Mouse (Mus musculus) spleen, adult 12 weeks (tissue): Measurements from ENCODE around the gene Nelfe.
"Not testable (repeated sequence)": the region's sequence is repeated elsewhere in the genome, so short reads cannot be mapped to it uniquely, and the experiment has no call there.

ENCODE experiments used
- DNase-seq: peaks from one replicate; pipeline ENCODE4 v3.0.0; 2022; ENCODE audit warnings: low spot score

Gene Nelfe

DNA sequence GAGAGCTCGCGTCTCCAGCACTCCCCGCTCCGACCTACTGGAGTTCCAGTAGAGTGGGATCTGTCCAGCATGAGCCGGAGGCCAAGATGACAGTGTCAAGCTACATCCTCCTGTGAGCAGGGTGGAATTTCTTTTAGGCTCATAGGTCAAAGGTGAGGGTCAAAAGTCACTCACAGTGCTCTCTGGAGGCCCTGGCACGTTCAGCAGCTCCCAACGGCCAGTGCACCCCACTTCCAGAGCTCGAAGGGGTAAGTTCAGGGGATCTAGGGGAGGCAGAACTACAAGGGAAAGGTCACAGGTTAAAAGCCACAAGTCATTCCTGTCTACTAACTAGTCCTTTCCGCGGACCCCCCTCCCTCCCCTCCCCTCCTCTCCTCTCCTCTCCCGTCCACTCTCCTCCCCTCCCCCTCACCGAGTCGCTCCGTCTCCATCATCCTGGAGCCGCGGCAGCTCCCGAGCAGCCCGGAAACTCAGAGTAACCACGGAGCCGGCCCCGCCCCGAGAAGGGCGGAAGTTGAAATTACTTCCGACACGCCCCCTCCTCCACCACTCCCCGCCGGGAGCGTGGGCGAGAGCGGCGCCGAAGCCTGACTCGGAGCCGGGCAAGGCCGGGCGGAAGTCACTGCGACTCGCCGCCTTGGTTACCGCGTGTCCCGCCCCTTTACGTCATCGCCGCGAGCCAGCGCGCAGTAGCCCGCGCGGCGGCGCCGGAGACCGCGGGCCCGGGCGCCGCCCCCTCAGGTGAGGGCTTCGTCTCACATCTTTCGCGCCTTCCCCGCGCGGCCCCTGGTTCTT, at the start of gene Nelfe, which contains the start of gene Skiv2l:
TSS of gene Nelfe (plus strand) at position 670 of the 795 bp plus-strand sequence.
TSS of gene Skiv2l (minus strand) at position 489 of the 795 bp plus-strand sequence.
- DNase-seq: peak; percentile 97

DNA sequence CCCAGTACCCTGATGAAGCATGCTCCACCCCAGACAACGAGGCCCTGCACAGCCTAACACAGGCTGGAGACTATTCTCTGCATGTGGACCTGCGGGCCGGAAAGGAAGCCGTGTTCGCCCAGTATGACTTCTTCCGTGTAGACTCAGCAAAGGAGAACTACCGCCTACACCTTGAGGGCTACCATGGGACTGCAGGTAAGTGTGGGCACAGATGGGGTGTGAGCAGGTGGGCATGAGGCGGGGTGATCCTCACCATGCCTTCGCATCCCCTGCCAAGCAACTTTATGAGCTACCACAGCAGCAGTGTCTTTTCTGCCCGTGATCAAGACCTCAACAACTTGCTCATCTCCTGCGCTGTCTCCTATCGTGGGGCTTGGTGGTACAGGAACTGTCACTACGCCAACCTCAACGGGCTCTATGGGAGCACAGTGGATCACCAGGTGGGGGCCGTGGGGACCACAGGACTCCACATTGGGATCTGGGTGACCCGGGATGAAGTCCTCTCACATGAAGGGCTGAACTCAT, 49.3 kb upstream of the Nelfe start:
- DNase-seq: not testable (repeated sequence)

DNA sequence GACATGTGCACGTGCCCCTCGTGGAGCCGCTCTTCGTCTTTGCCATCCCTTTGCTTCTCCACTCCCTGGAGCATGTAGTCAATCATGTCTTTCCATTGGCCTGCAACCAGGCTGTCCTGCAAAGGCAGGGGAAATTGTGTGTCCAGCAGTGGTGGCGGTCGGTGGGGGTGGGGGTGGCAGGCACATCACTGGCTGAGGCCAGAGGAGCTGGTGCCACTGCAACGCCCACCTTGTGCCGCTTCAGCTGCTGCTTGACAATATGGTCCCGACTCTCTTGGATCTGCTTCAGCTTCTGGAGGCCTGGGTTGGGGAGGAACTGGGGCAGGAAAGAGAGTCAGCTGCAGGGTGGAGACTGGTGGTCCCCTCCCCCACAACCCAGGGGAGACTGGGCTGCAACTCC, 47.4 kb upstream of the Nelfe start:
- DNase-seq: not testable (repeated sequence)

DNA sequence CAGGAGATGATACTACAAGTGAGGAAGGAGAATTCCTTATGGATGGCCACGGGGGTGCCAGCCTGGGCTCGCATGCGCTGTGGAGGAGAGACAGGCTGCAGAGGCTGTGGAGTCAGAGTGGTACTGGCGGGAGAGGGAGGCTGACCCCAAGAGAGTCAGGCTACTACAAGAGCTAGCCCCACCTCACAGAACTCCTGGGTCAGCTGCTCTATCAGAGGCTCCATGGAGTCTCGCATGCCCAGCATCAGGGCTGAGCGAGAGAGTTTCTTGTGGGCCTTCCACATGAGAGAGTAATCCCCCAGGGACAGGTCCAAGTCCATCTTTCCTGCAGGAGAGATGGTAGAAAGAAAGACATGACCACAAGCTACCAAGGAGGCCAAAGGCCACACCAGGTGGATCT, 46.8 kb upstream of the Nelfe start:
- not testable (repeated sequence) for DNase-seq

DNA sequence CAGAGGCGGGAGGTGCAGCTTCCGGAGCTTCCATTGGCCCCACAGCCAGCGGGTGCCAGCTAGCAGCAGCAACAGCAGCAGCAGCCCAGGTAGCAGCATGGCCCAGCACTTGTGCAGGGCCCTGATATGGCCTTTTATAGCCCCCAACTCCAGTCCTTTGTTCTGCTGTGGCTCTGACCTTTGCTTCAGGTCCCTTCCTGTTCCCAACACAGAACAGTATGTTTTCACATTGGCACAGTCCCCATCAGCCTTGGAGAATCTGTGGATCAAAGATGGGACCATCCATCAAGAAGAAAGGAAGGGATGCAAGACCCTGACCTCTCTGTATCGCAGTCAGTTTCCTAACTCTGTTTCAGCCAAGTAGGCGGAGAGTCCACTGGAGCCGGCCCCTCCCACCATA, 45.9 kb upstream of the Nelfe start, which contains the start of gene Cyp21a1:
TSS of gene Cyp21a1 (minus strand) at position 261 of the 400 bp plus-strand sequence.
- not testable (repeated sequence) for DNase-seq

DNA sequence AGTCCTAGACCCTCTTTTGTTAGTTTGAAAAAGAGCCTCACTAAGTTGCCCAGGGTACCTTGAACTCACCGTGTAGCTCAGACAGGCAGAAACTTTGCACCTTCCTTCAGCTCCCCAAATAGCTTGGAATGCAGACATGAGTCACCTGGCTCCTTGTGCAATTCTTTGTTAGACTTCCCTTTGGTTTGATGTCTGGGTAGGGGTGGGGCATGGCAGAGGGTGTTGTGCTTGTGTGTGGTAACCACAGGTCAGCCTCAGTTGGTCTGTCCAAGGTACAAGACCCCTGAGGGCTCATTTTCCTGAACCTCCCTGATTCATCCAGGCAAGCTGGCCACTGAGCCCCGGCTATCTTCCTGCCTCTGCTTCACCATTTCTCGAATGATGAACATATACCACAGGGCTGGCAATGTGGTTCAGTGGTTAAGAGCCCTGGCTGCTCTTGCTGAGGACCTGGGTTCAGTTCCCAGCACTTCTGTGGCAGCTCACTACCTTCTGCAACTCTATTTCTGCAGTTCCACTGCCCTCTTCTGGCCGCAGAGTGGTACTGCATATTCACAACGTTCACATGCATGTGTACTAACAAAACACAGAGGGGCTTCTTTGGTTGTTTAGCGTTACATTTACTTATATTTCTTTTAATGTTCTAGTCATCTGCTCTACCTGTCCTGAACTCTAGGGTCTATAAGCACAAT, 45.2 kb upstream of the Nelfe start:
- no peak for DNase-seq

DNA sequence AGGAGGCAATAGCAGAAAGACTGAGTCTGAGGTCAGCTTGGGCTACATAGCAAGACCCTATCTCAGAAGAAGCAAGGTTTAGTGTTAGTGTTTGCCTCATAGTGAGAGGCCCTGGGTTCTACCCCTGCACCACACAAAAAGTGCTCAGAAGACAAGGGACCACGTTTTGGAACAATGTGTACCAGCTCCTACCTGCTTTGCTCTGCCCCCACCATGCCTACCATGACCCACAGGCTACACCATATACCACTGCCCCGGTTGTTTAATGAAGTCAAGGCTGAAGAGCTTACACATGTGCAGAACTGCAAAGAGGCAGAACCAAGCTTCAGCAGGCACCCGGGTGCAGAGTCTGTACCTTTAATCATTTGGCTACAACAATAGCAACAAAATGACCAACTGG, 43.0 kb upstream of the Nelfe start:
- DNase-seq: no peak

DNA sequence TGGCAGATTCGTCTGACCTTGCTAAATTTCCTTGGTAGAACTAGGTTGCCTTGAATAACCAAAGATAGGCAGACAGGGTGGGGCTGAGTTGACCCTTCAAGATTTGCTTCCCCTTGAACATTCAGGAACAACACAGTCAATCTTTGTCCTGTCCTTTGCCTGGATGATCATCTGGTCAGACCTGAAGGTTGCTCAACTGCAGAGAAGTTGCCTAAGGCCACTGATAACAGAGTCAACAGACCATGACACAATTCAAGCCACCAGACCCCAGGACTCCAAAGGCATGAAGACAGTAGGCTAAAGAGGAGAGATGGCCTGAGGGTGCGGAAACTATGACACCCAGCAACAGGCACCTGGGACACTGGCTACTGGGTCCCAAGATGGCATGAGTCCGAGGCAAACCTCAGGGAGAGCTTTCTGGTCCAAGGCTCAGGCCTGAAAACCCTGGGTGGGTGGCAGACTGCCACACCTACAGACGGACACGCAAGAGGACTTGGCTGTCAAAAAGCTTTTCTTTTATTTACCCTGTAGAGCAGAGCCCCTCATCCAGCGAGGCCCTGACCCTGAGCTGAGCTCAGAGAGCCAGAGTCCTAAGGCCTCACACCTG, 41.5 kb upstream of the Nelfe start:
- no peak for DNase-seq

DNA sequence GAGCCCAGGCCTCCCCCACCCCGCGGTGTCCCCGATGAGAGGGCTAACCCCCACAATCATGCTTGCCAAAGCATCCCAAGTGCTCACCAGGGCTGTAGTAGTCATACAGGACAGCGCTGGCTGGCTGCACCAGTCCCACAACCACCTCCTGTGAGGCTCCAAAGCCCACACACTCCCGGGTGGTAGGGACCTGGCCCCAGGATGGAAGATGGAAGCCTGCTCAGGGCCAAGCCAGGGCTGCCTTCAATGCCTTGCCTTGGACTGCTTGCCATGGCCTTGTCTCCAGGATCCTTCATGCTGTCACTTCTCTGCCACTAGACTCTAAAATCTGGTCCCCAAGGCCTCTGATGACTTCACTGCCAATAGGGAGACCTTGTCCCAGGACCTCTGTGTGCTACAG, 39.8 kb upstream of the Nelfe start:
- not testable (repeated sequence) for DNase-seq

DNA sequence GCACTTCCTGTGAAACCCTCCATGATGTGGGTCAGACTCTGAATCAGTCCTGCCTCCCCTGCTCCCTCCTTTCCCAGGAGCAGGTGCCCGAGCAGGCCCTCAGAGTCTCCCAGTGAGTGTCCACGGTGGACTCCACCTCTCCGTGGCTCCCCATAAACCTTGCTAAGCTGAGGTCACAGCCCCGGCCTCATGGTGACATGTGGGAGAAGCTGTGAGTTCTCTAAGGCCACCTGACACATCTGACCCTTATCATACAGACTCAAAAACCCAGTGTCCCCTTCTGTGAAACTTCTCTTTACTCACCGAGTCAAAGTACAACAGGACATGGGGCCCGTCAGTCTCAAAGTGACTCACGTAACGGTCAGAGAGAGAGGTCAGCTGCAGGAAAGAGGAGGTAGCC, 39.4 kb upstream of the Nelfe start:
- DNase-seq: not testable (repeated sequence)

DNA sequence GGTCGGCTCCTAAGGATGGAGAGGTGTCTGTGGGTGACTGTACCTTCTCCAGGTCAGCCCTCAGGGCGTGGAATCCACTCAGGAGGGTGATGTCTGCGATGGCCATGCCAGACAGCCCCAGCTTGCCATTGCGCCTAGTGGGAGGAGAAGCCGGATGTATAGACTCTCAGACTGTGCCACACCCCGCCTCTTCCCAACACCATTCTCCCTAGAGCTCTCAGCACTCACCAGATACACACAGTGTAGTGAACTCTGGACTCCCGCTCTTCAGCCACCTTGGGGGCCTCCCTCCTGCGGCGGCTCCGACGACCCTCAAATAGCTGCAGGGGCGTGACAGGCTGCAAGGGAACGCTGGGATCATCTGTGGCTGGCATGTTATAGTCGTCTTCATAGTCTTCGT, 38.9 kb upstream of the Nelfe start:
- no peak for DNase-seq

DNA sequence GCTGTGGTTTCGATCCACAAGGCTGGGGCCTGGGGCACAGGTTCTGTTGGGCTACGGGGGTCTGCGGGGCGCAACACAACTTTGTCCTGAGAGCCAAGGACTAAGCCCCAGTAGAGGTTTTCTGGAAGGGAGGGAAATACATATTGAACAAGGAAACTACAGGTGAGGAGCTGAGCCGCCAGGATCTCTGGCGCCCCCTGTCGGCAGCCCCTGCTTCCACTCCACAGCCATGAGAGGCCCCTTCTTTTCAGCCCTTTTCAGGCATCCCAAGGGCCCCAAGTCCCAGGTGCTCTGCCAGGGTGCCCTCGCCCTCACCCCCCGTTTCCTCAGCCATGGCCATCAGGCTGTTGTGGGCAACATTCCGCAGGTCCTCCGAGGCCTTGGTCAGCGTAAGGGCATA, 36.4 kb upstream of the Nelfe start:
- not testable (repeated sequence) for DNase-seq

DNA sequence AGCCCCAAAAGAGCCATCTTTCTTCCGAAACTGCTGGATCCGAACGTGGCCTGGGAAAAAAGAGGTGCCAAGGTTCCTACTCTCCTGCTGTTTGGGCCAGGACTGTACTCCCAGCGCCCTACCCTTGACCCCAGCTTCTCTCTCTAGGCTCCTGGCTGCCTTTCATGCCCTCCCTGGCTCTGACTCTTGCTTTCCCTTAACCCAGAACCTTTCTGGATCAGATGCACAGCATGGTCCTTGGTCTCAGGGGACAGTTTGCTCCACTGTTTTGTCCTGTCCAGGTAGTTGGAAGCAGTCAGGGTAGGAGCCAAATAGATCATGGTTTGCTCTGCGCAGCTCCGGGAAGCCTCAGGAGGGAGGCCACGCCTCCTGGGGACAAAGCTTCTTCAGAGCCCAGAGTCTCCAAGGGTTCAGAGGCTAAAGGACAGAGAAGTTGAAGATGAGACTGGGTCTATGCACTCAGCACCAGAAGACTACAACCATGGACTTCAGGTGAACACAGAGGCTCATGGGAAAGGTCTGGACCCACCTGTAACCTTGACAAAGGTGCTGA, 35.3 kb upstream of the Nelfe start:
- DNase-seq: no peak

DNA sequence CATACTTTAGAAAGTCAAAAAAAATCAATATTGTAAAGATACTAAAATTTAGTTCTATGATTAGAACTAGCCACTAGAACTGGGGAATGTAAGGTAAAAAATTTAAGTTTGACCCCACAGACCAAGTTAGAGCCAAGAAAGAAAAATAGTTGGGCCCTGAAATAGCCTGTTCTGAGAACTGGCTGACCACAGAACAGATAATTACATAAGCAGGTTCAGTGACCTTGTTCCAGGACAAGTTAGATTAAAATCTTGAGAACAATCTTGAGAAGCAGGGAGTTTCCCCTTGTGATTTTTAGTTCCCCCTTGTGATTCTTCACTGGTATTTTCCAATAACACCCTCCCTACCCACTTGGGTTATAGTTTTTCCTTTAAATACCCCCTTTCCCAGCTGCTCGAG, 19.4 kb upstream of the Nelfe start:
- DNase-seq: not testable (repeated sequence)

DNA sequence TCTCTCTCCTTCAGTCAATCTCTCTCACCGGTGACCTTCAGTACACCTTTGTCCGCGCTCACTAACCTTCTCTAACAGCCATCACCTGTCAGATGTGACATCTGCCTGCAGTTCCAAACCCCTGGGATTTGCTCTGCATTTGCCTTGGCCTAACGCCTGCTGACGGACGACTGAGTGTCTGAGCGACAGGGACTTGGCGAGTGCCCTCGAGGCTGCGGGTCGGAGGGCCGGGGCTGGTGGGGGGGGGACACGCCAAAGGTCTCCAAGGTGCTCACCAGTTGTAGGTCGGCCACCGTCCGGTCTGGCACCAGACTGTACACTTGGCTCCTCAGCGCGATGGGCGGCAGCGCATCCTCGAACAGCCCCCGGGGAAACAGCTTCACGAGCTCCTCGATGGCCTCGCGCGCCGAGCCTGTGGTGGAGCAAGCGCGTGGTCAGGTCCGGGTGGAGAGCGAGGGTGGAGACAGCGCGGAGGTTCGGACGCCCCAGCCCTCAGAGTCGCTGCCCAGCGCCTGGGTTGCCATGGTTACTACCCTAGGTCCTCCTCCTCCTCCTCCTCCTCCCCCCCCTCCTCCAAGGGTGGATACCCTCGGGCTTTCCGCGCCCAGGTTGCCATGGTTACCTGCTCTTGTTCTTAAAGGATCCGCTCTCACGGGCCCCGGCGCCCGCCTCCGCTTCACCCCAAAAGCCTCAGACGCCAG, 13.9 kb upstream of the Nelfe start:
- no peak for DNase-seq

DNA sequence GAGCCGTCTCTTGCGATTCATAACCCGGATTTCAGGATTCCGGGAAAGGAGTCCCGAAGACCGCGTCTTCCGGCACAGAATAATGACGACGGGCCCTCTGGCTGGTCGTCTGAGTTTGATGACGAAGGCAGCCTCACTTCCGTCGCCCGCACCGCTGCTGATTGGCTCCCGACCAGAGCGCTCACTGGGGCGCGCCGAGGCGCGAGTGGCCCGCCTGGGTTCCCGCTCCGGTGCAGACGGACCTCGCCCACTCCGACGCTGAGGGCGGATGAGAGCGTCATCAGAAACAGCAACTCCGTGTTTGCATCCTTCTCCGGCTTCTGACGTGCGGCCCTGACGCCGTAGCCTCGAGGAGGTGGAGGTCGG, 13.4 kb upstream of the Nelfe start, which contains the start of the genes Stk19 and Dxo:
TSS of gene Stk19 (minus strand) at position 90 of the 366 bp plus-strand sequence.
TSS of gene Dxo (plus strand) at position 164 of the 366 bp plus-strand sequence.
- peak; percentile 89 for DNase-seq

DNA sequence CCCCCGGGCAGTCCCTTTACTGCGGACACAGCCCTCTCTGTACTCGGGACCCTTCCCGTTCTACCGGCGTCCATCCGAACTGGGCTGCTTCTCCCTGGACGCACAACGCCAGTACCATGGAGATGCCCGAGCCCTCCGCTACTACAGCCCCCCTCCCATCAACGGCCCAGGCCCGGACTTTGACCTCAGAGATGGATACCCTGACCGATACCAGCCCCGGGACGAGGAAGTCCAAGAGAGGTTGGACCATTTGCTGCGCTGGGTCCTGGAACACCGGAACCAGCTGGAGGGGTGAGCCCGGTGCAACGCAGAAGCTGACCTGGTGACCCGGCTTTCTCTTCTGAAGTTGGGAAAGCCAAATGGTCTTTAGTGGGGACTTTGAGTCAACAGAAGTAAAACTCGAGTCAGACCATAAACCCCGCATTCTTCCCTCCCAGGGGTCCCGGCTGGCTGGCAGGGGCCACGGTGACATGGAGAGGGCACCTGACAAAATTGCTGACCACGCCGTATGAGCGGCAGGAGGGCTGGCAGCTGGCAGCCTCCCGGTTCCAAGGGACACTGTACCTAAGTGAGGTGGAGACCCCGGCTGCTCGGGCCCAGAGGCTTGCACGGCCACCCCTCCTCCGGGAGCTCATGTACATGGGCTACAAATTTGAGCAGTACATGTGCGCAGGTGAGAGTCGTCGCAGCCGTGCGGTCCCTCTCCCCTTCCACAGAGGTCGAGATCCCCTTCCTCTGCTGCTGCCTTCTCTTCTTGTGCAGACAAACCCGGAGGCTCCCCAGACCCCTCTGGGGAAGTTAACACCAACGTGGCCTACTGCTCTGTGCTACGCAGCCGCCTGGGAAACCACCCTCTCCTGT, 12.5 kb upstream of the Nelfe start:
- no peak for DNase-seq

DNA sequence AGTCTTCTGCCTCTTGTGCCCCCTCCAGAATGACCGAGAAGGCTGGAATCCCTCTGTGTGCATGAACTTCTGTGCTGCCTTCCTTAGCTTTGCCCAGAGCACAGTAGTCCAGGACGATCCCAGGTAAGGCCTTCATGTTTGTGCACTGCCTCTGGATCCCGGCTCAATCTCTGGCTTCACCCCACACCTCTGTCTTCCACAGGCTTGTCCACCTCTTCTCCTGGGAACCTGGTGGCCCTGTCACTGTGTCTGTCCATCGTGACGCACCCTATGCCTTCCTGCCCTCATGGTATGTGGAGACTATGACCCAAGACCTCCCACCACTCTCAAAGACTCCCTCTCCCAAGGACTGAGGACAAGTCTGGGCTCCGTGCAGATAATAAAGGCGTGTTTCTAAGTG, 11.4 kb upstream of the Nelfe start:
- DNase-seq: no peak

DNA sequence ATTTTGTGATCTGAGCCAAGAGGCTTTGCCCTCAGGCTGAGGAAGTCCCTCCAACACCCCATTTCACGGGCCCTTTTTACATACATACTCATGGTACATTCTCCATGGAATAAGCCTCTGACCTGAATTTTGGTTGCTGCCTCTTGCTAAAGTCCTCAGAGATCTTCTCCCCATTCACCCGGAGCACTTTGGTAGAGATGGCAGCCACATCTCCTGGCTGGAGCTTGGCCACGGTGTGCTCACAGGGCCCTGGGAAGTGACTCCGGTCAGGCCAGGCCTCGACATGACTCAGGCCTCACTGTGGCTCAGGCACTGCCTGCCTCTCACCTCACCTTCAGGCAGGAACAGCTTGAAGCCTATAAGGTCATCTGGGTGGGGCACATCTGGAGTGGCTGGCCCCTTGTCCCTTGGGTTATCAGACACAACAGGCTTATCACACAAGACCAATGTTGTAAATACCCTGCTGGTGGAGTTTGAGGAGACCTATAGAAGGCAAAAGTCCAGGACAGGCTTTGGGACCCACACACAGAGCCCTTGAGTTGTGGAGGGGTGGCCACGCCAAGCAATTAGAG, 9.4 kb upstream of the Nelfe start:
- no peak for DNase-seq

DNA sequence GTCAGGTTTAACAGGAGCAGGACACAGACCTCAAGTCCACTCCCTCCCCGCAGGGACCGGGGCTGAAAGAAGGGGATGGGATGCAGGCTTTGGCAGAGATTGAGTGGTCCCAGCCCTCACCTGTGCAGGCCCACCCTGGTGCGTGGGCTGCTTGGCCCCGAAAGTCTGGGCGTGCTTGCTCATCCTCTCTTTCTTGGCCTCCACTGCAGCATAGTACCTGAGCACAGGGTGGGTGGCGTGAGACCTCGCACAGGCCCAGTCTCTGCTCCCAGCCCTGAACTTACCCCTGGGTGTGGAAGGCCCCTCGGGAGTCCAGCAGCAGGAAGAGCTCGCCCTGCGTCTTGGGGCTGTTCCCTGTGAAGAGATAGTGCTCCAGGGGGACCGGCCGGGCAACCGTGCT, 5.3 kb upstream of the Nelfe start:
- DNase-seq: no peak
